Mouse (Mus musculus) thymus, adult 18-20 months (tissue): ENCODE results near the gene Aoc1.
"Not testable (repeated sequence)": the region's sequence is repeated elsewhere in the genome, so short reads cannot be mapped to it uniquely, and the experiment has no call there.

Experiments used
- DNase-seq, 2 experiments: peaks; one replicate each; pipeline ENCODE4 v3.0.0; 2022; ENCODE audit warnings: mixed read lengths in 2 of 2

Aoc1 gene

DNA sequence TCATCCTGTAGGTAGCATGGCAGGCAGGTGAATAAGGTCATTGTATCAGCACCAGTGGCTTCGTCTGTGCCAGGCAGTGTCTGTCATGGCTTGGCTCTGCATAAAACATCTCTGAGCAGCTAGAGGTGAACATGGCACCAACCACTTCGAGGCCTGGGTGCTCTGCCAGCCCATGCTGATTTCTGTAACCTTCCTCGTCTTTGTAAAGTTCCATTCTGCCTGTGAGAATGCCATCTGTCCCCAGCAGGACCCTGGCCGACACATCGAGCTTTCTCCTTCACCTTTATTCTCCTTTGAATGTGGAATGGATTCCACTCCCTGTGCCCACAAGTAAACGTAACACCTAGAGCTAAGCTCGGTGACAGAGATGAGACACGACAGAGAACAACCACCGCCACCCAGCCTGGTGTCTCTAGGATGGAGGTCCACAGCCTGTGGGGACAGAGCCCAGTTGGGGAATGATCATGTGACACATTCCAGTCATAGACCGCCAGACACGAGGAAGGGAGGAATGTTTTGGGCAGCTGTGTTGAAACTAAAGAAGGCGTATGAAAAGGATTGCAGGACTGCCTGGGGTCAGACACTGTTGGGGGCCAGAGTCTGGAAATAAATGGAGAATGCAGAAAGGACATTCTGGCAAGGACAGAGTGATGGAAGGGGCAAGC lies 10.9 kb upstream of the Aoc1 start:
- no peak for DNase-seq

DNA sequence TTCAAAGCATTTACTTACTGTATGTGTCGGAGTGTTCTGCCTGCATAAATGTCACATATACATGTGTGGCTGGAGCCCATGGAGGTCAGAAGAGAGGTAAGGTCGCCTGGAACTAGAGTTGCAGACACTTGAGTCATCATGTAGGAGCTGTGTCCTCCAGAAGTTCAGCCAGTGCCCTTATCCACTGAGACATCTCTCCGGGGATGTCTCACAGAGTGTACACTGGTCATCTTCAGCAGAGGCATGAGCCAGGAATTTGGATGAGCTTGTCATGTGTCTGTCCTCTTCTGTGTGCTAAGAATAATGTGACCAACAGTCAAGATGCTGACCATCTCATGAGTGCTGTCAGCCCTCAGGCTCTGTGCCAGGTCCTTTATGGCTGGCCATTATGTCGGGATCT lies 9.9 kb upstream of the Aoc1 start:
- no peak for DNase-seq

DNA sequence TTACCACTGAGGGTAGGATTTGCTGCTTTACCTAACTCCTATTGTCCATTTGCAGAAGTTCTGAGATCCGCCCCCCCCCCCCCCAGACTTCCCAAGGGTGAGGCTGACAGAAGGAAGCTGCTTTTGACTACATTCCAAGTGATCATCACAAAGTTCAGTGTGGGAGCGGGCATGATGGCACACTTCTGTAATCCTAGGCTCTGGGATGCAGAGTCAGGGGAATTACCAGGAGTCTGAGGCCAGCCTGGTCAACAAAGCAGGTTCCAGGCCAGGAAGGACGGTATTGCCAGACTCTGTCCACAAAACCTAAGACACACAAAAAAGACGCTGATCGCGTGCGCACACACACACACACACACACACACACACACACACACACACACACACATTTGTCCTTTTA lies 9.2 kb upstream of the Aoc1 start:
- DNase-seq: no peak

DNA sequence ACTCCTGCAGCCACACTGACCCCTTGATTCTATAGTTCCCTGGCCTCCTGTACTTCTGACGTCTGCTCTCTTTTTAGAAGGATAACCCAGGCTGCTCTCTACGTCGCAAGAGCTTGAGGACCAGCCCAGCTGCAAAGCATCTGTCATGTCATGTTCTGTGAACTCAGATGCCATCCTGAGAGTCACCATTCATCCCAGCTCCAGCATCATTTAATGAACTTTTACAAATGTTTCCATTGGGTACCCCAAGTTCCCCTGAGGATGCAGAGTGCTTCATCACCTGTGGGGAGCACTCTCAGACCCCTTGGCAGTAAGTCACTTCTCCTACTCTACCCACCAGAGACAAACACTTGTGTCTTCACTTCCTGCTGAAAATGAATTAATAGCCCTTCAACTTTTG lies 8.5 kb upstream of the Aoc1 start:
- DNase-seq: no peak

DNA sequence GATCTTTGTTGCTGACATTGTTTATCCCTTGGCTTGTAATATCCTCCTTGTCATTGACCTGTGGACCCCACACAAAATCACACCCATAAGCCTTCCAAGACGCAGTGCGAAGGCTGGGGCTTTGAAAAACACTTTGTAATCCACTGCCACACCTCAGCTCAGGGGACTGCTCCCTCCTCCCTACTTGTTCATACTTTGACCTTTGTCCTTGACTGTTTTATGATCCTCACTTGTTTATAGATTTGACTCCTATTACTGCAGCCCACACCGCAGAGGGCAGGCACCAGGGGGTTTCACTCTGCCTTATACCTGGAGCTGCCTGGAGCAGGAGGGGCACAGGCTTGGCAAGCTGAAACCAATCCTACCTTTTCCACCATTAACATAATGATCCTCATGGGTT lies 8.0 kb upstream of the Aoc1 start:
- DNase-seq: no peak

DNA sequence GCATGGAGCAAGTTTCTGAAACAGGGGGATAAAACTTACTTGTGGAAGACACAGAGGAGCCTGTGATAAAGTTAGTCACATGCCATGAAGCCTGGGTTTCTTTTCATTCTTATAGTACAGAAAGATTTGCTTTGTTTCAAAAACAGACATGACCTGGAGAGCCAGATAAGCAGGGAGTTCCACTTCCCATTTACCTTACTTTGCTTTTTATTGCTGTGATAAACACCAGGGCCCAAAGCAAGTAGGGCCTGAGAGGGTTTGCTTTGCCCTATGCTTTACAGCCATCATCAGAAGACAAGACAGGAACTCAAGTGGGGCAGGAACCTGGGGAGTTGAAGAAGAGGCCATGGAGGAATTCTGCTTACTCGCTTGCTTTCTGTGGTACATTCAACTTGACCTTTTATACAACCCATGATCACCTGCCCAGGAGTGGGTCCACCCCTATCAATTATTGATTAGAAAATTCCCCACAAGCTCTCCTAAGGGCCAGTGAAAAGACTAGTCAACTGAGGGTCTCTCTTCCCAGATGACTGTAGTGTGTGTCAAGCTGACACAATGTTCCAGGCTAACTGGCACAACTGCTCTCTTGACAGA lies 7.4 kb upstream of the Aoc1 start:
- DNase-seq: no peak

DNA sequence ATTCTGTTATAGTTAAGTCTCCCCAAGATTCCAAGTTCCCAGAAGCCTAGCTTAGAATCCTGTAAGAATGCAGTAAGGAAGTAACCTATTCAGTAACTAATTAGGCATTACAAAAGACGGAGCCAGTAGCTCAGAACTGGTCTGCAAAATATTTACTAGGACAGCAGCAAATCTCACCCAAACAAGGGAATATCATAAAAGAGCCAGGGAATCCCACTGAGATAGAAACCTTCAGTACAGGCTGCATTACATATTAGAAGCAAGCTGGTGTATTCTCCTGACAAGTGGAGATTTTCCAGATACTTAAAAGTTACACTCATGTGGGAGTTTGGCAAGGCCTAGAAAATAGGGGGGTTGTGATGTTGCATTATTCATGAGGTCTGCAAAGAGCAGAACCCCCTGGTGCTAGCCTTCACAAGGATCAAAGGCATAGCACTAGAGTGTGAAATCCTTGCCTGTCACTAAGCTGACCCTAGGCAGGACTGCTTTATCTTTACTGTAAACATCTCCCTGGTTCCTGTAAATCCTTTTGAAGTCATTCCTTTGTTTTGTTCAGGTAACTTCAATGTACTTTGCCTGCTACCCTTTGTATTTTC lies 6.2 kb upstream of the Aoc1 start:
- not testable (repeated sequence) for DNase-seq

DNA sequence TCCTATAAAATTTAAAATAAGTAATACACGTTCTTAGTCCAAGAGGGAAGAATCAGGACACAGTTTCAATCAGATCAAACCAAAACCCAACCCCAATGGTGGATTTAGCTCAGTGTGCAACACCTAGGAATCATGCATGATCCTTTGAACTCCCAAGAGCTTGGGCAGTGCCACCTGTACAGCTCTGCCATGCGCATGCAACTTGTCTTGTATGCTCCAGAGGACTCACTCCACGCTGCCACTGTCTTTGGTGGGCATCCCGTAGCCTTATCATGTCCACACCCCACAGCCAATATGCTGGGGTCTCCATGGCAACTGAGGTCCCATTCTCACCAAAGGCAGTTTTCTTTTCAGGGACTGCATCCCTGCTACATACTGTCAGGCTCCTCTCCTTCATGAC lies 5.5 kb upstream of the Aoc1 start:
- DNase-seq: no peak

DNA sequence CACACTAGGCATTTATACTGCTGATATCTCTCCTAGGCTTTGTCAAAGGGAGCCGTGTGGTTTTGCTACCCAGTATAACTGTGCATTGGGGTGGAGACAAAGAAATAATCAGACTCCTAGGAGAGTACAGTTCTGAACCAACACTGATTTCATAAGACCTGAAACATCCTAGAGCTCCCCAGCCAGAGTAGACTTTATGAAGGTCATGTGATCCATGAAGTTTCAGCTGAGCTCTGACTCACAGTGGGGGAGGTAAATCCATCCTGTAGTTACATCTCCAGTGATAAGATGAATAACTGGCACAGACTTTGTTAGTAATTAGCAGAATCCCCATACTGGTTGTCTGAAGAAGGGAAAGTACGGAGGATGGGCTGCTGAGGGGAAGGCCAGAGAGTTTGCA lies 2.9 kb upstream of the Aoc1 start:
- no peak for DNase-seq

DNA sequence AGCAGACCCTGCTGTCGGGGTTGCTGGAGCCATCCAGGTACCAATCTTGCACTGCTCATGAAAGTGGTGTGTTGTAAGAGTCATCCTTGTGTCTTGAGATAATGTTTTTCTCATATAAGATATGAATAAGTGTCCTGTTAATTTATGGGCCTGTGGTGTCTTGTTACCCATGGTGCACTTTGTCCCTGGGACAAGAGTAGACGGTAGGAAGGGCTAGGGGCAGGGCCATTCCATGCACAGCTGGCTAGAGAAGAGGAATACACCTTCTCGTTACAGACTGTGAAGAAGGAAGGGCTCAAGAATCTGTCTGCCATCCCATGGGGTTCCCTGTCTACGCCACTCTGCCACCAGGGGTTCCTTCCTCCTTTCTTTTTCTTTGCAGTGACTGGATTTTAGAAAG lies 1.9 kb downstream of the Aoc1 start:
- DNase-seq: no peak

DNA sequence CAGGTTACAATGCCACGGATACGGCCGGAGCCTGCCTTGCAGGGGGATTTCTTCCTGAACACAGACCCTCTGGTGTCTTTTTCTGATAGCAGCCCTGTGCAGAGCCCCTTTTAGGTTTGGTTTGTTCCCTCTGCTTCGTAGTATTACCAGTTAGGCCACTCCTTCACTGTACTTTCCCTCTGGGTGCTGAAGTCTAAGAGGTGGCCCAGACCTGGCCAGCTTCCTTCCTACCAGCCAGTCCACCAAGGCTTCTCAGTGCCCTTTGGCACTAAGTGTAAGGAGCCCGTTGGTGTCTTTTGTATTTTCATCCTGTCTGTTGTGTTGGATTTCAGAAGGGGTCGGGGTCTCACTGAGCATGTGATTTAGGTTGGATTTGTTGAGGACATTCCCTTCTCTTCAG lies 2.8 kb downstream of the Aoc1 start:
- DNase-seq: no peak

DNA sequence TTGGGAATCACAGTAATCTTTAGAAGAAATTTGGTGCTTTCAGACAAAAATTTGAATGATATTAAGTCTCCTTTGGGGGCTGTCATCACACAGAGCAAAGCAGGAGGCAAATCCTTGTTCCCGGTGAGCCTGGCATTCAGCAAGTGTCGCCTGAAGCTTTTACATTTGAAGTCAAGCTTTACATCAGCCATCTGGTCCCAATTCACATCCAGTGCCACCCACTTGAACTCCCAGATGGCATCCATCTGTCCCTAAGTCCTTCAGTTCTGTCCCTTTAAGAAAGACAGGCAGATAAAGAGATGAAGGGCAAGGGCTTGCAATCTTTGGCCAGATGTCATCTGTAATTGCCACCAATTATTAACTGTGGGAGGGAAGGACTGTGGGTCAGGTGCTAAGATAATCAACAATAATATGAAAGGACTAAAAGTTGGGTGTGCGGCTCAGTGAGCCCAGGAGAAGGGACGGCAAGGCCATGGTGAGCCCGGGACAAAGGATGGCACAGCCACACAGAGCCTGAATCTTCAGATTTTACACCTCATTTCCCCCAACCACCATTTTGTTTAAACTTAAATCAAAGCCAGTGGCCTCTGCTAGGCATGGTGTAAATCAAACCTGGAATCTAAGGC lies 3.9 kb downstream of the Aoc1 start:
- DNase-seq: no peak

DNA sequence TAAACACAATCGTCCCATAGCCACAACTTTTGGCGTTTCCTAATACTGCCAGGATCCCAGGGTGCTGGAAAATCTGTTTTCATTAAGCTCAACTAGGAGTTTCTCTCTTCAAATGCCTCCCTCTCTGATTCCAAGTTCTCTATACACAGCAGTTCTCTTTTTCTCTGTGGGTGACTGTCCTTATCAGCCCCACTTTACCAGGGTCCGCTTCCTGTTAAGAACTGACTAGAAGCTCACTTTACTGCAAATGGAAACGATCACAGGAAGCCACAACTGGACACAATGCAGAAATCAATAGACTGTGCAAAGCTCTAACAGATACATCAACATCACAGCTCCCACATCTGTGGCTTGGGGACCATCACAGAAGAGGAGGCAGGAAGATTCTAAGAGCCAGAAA lies 21.5 kb downstream of the Aoc1 start:
- no peak for DNase-seq

DNA sequence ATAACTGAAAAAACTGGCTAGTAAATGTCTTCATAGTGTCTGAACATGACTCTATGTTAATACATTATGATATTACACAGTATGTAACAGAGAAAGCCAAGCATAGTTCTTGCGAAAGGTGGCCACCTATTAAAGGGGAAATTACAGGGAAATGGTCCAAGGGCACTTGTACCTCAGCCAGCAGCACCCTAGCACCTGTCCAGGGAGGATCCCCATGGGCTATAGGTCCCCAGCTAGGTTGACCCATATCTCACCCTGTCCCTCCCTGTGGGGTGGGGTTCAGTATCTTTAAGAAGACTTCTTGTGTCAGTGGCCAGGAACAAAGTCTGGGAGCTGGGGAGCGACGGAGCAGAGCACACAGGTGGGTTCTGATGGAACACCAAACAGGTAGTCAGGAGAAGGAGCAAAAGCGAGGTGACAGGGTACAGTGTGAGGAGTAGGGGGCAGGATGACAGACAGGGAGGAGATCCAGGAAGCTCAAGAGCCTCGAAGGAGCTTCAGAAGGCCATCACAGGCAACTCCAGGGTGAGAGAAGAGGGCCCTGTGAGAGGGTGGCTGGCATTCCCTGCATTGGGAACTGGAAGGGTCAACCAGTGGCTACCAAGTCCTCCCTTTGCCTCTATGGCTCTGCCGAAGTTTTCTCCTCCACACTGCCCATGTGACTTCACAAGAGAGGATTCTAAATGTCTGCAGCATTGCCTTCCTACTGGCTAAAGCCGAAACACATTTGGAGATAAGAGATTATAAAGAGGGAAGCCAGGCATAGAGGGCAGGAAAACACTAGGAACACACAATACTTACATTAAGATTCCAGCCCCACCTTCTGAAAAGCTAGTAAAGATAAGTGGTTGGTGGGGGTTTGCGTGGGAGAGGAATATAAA lies 22.5 kb downstream of the Aoc1 start:
- no peak for DNase-seq

DNA sequence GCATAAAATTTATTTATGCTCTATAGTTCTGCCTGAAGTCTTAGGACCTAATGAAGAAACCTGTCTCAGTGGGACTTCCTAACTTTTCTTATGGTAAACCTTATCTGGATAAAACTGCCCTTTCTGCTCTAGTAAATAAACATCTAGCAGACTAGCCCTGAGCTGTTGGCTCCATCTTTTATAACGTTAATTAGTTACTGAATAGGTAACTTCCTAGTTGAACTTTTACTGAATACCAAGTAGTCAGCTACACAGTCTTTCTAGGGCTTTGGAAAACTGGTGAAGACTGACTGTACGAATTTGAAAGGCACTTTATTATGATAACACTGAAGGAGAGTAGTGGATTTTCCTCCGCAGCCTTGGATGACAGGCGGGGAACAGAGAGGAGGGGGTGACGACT lies 23.2 kb downstream of the Aoc1 start:
- no peak for DNase-seq

DNA sequence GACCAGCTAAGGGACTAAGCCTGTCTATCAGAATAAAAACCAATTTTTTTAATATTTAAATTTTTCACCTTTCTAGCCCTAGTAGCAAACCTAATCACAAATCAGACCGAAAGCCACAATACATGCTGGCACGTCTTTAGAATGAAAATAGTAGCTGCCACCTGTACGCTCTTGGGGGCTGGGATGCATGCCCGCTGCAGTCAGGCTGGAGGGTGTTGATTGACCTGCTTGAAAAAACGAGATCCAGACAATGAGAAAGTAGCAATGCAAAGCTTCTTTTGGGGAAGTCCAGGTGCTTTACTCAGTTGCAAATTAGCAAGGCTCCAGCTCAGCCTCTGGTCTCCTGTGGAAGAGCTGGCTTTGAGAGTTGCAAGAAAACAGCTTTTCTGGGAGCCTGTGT lies 24.3 kb downstream of the Aoc1 start:
- DNase-seq: no peak

DNA sequence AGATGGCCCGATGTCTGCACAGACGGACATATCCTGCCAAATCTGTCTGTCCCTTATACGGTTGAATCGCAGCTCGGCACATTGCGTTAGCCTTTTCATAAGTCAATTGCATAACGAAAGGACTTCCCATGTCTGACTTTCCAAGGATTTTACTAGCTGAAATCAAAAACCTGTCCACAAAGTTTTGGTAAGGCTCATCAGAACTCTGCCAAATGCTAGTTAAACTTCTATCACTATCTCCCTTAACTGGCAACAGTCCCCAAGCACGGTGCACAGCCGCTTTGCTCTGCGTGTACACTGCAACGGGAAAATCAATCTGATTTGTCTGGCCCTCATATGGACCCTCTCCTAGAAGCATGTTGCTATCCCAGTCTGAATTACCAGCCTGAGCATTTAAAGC lies 28.6 kb downstream of the Aoc1 start:
- not testable (repeated sequence) for DNase-seq

DNA sequence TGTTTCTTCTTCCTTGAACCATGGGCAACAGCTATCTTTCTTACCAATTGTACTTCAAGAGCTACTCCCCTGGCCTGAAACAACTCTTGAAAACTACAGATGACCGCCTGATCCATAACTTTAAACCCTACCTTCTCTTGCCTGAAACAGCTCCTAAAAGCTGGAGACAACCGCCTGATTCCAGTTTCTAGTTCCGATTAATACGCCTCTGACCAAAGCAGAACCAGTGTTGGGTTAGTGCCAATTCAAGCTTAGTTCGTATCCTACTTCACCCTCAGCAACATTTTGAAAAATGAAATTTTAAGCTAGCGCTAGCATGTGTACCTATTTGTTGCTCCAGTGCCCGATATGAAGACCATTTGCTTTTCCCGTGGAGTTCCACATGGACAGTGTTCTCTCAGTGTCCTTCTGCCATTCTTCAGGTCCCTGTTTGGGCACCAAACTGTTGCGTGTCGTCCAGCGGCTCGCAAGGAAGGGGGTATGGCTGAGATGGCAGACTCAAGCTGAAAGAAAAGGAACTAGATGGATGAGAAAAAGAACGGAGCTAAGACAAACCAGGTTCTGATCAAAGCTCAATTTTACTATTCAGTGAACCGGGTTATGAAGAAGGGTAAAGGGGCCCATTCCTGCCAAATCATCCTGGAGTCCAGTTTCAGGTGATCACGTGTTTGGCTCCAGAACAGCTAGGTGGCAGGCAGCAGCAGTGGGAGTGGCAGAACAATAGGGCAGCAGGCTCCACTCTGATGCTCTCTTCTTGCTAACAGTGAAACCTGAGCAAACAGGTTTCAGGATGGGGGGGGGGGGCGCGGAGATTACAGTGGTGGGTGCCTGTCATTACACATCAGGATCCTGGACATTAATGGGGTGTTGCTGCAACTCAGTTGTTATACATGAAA lies 30.1 kb downstream of the Aoc1 start:
- no peak for DNase-seq

DNA sequence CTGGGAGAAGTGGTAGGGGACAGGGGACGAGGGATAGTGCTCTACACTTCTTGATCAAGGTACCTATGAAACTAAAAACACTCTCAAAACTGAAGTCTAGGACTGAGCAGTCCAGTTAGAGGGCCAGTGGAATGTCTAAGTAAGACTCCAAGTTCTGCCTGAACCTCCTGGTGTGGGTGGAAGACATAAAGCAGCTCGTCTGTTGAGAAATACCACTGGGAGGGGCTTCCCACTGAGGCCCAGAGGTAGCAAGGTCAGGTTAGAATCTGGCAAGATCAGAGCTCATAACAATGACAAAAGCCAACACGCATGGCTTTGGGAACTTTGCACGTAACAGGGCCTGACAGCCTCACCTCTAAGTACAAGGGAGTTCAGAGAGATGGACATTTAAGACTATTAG lies 30.7 kb downstream of the Aoc1 start:
- no peak for DNase-seq

DNA sequence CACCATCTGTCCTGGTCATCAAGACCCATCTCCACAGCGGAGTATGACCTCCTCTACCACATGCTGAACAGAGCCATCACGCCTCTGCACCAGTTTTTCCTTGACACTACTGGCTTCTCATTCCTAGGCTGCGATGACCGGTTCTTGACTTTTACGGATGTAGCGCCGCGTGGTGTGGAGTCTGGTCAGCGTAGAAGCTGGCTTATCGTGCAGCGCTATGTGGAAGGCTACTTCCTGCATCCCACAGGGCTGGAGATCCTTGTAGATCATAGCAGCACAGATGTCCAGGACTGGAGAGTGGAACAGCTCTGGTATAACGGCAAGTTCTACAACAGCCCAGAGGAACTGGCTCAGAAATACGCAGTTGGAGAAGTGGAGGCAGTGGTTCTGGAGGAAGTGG lies 32.9 kb downstream of the Aoc1 start:
- DNase-seq: no peak

DNA sequence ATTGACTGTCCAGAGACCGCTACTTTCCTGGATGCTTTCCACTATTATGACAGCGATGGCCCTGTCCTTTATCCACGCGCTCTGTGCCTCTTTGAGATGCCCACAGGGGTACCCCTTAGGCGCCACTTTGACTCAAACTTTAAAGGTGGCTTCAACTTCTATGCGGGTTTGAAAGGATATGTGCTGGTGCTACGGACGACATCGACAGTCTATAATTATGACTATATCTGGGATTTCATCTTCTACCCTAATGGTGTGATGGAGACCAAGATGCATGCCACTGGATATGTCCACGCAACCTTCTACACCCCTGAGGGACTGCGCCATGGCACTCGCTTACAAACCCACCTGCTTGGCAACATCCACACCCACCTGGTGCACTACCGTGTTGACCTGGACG lies 33.7 kb downstream of the Aoc1 start:
- DNase-seq: no peak

DNA sequence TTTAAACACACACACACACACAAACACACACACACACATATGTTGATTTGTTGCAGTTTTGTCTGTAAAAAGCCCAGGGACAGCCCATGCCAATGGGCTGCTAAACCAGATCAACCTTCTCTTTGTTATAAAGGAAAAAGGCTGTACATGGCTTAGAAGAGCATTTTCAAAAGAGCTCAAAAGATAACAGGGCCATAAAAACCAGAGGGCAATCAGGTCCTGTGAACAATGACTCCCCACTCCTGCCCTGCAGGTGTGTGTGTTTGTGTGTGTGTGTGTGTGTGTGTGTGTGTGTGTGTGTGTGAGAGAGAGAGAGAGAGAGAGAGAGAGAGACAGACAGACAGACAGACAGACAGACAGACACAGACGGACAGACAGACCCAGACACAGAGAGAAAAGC lies 36.5 kb downstream of the Aoc1 start:
- no peak for DNase-seq
